ENCODE assay signal across 8 mouse cellular contexts in genomic region chr6:137465253-137465652, GRCm38 (mm10).
DNase-seq lines count a peak whose midpoint lies in the region; ATAC-seq and TF ChIP-seq lines count a peak whose summit lies in the region.

No protein-coding gene starts in this region.

- no peaks in the 10 kb centered on the region for H3K9me3 ChIP-seq in embryonic facial prominence, embryonic 12.5 days
- no peaks in the 10 kb centered on the region for H3K9me3 ChIP-seq in embryonic facial prominence, embryonic 10.5 days
- H3K9me3 ChIP-seq in embryonic facial prominence, embryonic 13.5 days: no peaks in the 10 kb centered on the region
- peaks cover 3% of the 10 kb centered on the region for H3K9me3 ChIP-seq in heart, embryonic 16.5 days (replicated peaks; ENCODE audit: control insufficient read depth, low read length)
- H3K9me3 ChIP-seq in stomach, postnatal 0 days (ENCODE audit: control insufficient read depth, low read length): no peaks in the 10 kb centered on the region

- 25% methylated on average over 2 of the region's 2 CpGs for WGBS in embryonic facial prominence, embryonic 12.5 days
- 65% methylated on average over 2 of the region's 2 CpGs for WGBS in embryonic facial prominence, embryonic 10.5 days
- WGBS in embryonic facial prominence, embryonic 13.5 days: 15% methylated on average over 2 of the region's 2 CpGs
- WGBS in heart, embryonic 16.5 days: 6% methylated on average over 2 of the region's 2 CpGs
- 28% methylated on average over 2 of the region's 2 CpGs for WGBS in stomach, postnatal 0 days

- TF ChIP-seq CTCF in stomach, postnatal 0 days (IDR thresholded peaks at IDR 0.05; ENCODE audit: low read depth): no peak

- H3K27me3 ChIP-seq in embryonic facial prominence, embryonic 12.5 days: no peaks in the 10 kb centered on the region
- H3K27me3 ChIP-seq in embryonic facial prominence, embryonic 10.5 days (replicated peaks; ENCODE audit: low read depth, poor library complexity, severe bottlenecking): no peaks in the 10 kb centered on the region
- no peaks in the 10 kb centered on the region for H3K27me3 ChIP-seq in embryonic facial prominence, embryonic 13.5 days
- no peaks in the 10 kb centered on the region for H3K27me3 ChIP-seq in heart, embryonic 16.5 days (ENCODE audit: control insufficient read depth, insufficient read depth, low read length)
- no peaks in the 10 kb centered on the region for H3K27me3 ChIP-seq in stomach, postnatal 0 days (ENCODE audit: control insufficient read depth, insufficient read depth, low read length)

- H3K36me3 ChIP-seq in embryonic facial prominence, embryonic 12.5 days: no peaks in the 10 kb centered on the region
- no peaks in the 10 kb centered on the region for H3K36me3 ChIP-seq in embryonic facial prominence, embryonic 10.5 days (replicated peaks)
- no peaks in the 10 kb centered on the region for H3K36me3 ChIP-seq in embryonic facial prominence, embryonic 13.5 days
- no peaks in the 10 kb centered on the region for H3K36me3 ChIP-seq in heart, embryonic 16.5 days (ENCODE audit: control insufficient read depth, insufficient read depth)
- no peaks in the 10 kb centered on the region for H3K36me3 ChIP-seq in stomach, postnatal 0 days (ENCODE audit: control insufficient read depth, insufficient read depth, low read length)

- peaks cover 4% of the 10 kb centered on the region; the same call in 1 of the 2 replicates for H3K4me1 ChIP-seq in embryonic facial prominence, embryonic 12.5 days
- no peaks in the 10 kb centered on the region for H3K4me1 ChIP-seq in embryonic facial prominence, embryonic 10.5 days
- H3K4me1 ChIP-seq in embryonic facial prominence, embryonic 13.5 days: peaks cover 21% of the 10 kb centered on the region
- peaks cover 18% of the 10 kb centered on the region for H3K4me1 ChIP-seq in heart, embryonic 16.5 days (ENCODE audit: control insufficient read depth, insufficient read depth, low read length)
- H3K4me1 ChIP-seq in stomach, postnatal 0 days (replicated peaks; ENCODE audit: control insufficient read depth, insufficient read depth): no peaks in the 10 kb centered on the region

- H3K27ac ChIP-seq in embryonic facial prominence, embryonic 12.5 days: no peak overlapping the region
- no peak overlapping the region for H3K27ac ChIP-seq in embryonic facial prominence, embryonic 10.5 days (replicated peaks)
- no peak overlapping the region for H3K27ac ChIP-seq in embryonic facial prominence, embryonic 13.5 days
- peak overlapping the region; percentile 91 for H3K27ac ChIP-seq in heart, embryonic 16.5 days (ENCODE audit: low read length)
- 0 out of 2 replicates have a peak overlapping the region, but pooled peaks have one; percentile 53 for H3K27ac ChIP-seq in stomach, postnatal 0 days (replicated peaks)

- no peak for TF ChIP-seq EP300 in stomach, postnatal 0 days (optimal IDR thresholded peaks at IDR 0.05)

- no peak overlapping the region for H3K4me2 ChIP-seq in embryonic facial prominence, embryonic 12.5 days (replicated peaks)
- no peak overlapping the region for H3K4me2 ChIP-seq in embryonic facial prominence, embryonic 13.5 days
- H3K4me2 ChIP-seq in heart, embryonic 16.5 days (ENCODE audit: low read depth, low read length): no peak overlapping the region
- no peak overlapping the region for H3K4me2 ChIP-seq in stomach, postnatal 0 days (replicated peaks; ENCODE audit: low read depth)

- no peak overlapping the region for H3K4me3 ChIP-seq in embryonic facial prominence, embryonic 12.5 days
- H3K4me3 ChIP-seq in embryonic facial prominence, embryonic 10.5 days: no peak overlapping the region
- H3K4me3 ChIP-seq in embryonic facial prominence, embryonic 13.5 days: no peak overlapping the region
- H3K4me3 ChIP-seq in heart, embryonic 16.5 days (ENCODE audit: low read length): no peak overlapping the region
- H3K4me3 ChIP-seq in stomach, postnatal 0 days (ENCODE audit: low read depth, low read length): no peak overlapping the region

- no peak for DNase-seq in embryonic facial prominence, embryonic 10.5 days (ENCODE audit: low spot score)
- peak; percentile 92 for DNase-seq in Muller cell, postnatal 12 days (ENCODE audit: inconsistent ontology term)
- peak; percentile 16 to 28 for DNase-seq in layer of hippocampus, postnatal 36 days
- DNase-seq in stomach, postnatal 0 days (ENCODE audit: low spot score): peak; percentile 34

- ATAC-seq in embryonic facial prominence, embryonic 12.5 days (ENCODE audit: insufficient number of reproducible peaks, insufficient read depth, low FRiP score, low TSS enrichment): peak; percentile 42; the same call in 1 of the 2 replicates
- peak; percentile 65; the same call in 1 of the 2 replicates for ATAC-seq in embryonic facial prominence, embryonic 13.5 days (ENCODE audit: insufficient number of reproducible peaks, insufficient read depth, low FRiP score, low TSS enrichment, low read depth)
- ATAC-seq in heart, embryonic 16.5 days (replicated peaks; ENCODE audit: extremely low read depth, insufficient read depth, low FRiP score): peak; percentile 96
- ATAC-seq in stomach, postnatal 0 days (ENCODE audit: low FRiP score, low TSS enrichment): peak; percentile 47; the same call in 1 of the 2 replicates
- no peak for ATAC-seq in megakaryocyte-erythroid progenitor cell, adult 5-6 weeks (replicated peaks; ENCODE audit: low FRiP score, low TSS enrichment, poor library complexity, severe bottlenecking)

- H3K9ac ChIP-seq in embryonic facial prominence, embryonic 12.5 days: no peak overlapping the region; the same call in 1 of the 2 replicates
- H3K9ac ChIP-seq in embryonic facial prominence, embryonic 13.5 days: no peak overlapping the region
- no peak overlapping the region for H3K9ac ChIP-seq in heart, embryonic 16.5 days (ENCODE audit: low read length)
- no peak overlapping the region for H3K9ac ChIP-seq in stomach, postnatal 0 days (ENCODE audit: low read length)

Comparison
In these comparisons a context has a peak if more than half of its experiments do, and no peak if none do; other contexts are left out.
1. H3K27ac ChIP-seq: peak in heart, embryonic 16.5 days (single experiment) and stomach, postnatal 0 days (single experiment); none in embryonic facial prominence, embryonic 12.5 days (single experiment), embryonic facial prominence, embryonic 10.5 days (single experiment) and embryonic facial prominence, embryonic 13.5 days (single experiment).